Mouse (Mus musculus) forebrain, embryonic 13.5 days (tissue): ENCODE measurements around the gene B3gnt6. TPM values are rescaled to one million over a fixed set of nuclear protein-coding genes. Genes with fewer than 3 reads are reported as not detected.

Experiments used
- ATAC-seq: fragments of 200-750 bp; cut with Nextera tagmentation; 2 replicates; pipeline ENCODE4 v1.8.0; 2017
- H3K27ac ChIP-seq: fragments of 300-500 bp; sonication (generic); 2 replicates; pipeline ENCODE4 v1.5.1; 2015; ENCODE audit warnings: inconsistent platforms, mild to moderate bottlenecking, moderate library complexity
- H3K27me3 ChIP-seq: fragments of 300-500 bp; sonication (generic); 2 replicates; pipeline ENCODE4 v1.6.1; 2015; ENCODE audit warnings: mild to moderate bottlenecking, inconsistent platforms
- H3K36me3 ChIP-seq: fragments of 300-500 bp; sonication (generic); 2 replicates; pipeline ENCODE4 v1.6.1; 2015; ENCODE audit warnings: mild to moderate bottlenecking, inconsistent platforms; ENCODE audit not compliant: poor library complexity, severe bottlenecking
- H3K4me1 ChIP-seq: fragments of 300-500 bp; sonication (generic); 2 replicates; pipeline ENCODE4 v1.6.1; 2015; ENCODE audit warnings: inconsistent platforms
- H3K4me2 ChIP-seq: fragments of 300-500 bp; sonication (generic); 2 replicates; pipeline ENCODE4 v1.6.1; 2015; ENCODE audit warnings: inconsistent platforms, mild to moderate bottlenecking, moderate library complexity
- H3K4me3 ChIP-seq: fragments of 300-500 bp; sonication (generic); 2 replicates; pipeline ENCODE4 v1.5.1; 2015; ENCODE audit warnings: mild to moderate bottlenecking, inconsistent platforms
- H3K9ac ChIP-seq: fragments of 300-500 bp; sonication (generic); 2 replicates; pipeline ENCODE4 v1.6.1; 2015; ENCODE audit warnings: mild to moderate bottlenecking, inconsistent platforms
- H3K9me3 ChIP-seq: fragments of 300-500 bp; sonication (generic); replicated peaks from 2 replicates; pipeline ENCODE4 v1.6.1; 2016; ENCODE audit warnings: inconsistent platforms
- WGBS: fragments of 180-500 bp; shearing (Covaris S2); methylation state at CpG from one replicate; pipeline ENCODE4 v1.1.7; 2015; 5-methylcytosine and 5-hydroxymethylcytosine counted together
- polyA plus RNA-seq: library from polyadenylated mRNA; unstranded; fragments of >200 nt; fragmentation: Nextera tagmentation; extraction: Ambion mirVana; gene quantifications from 2 replicates; pipeline ENCODE4 v1.2.1, GENCODE M21; 2015

Gene B3gnt6
- polyA plus RNA-seq, 1 experiment from 2014 or later: 0.12 TPM

DNA sequence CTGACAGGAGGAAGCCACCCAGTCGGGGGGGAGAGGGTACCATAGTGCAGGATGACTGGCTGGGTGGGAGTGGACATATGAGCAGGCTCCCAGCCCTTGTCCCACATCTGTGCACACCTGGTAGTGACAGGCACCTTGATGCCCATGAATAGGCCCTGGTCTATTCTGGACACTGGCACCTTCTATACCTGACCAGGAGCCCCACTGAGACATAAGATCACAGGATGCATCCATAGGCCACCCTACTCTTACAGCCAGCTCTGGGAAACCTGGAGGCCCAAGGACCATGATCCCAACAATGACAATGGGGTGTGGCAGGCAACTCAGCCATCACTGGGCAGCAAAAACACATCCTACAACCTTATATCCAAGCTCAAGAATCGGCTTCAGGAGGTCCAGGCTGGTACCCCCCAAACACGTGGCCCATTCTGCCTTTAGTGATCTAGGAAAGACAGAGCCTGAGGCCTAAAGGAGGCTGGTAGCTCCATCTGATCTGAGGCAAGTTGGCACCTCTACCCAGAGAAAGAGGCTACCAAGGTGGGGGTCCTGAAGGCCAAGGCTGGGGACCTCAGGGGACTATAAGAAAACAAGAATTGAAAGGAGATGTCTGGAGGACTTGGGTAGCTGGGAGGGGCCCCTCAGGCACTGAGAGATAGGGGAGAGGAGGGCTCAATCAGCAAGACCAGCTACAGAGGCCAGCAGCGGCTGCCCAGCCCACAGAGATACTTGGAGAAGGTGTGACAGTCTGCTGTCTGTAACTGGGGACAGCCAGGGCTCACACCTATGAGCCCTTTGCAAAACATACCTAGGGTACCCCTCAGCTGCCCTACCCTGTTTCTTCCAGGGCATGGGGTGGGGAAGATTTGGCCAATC lies 24.2 kb downstream of the B3gnt6 start:
- Histone ChIP-seq H3K4me1 (peaks cover 24% of the 10 kb centered on the region), H3K4me3 (no peak overlapping the region), H3K9me3 (no peaks in the 10 kb centered on the region), H3K27me3 (peaks cover 30% of the 10 kb centered on the region), H3K27ac (no peak overlapping the region), H3K36me3 (no peaks in the 10 kb centered on the region), H3K9ac (no peak overlapping the region), H3K4me2 (no peak overlapping the region)
- 81% methylated on average over 4 of the region's 4 CpGs for WGBS
- ATAC-seq: no peak

GRCm38 (mm10) chr7:98173408-98173807 lies 25.9 kb downstream of the B3gnt6 start:
- H3K4me3 ChIP-seq: no peak overlapping the region
- H3K9me3 ChIP-seq: no peaks in the 10 kb centered on the region
- H3K9ac ChIP-seq: no peak overlapping the region
- WGBS: 73% methylated on average over 4 of the region's 4 CpGs
- H3K27ac ChIP-seq: no peak overlapping the region
- no peak for ATAC-seq
- H3K36me3 ChIP-seq: no peaks in the 10 kb centered on the region
- H3K4me2 ChIP-seq: no peak overlapping the region
- H3K4me1 ChIP-seq: peaks cover 21% of the 10 kb centered on the region
- H3K27me3 ChIP-seq: peaks cover 15% of the 10 kb centered on the region

DNA sequence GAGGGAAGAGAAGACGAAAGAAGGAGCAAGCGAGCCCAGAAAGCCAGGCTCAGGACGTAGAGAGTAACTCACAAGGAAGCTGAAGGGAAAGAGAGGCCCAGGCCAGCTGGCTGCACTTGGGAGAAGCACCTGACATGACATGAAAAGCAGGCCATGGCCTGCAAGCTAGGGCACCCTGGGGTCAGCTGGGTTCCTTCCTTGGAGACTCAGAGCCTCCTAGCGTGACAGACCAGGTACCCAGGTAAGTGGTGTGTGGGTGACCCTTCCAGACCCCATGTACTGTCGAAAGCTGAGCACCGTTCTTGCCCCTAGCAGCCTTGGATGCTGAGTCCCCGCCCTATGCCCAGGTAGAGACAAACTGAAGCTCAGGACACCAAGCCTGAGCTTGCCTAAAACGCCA lies 26.6 kb downstream of the B3gnt6 start:
- 87% methylated on average over 8 of the region's 8 CpGs for WGBS
- Histone ChIP-seq H3K9me3 (no peaks in the 10 kb centered on the region), H3K27me3 (peaks cover 15% of the 10 kb centered on the region), H3K27ac (no peak overlapping the region), H3K9ac (no peak overlapping the region), H3K4me3 (no peak overlapping the region), H3K4me2 (no peak overlapping the region), H3K36me3 (no peaks in the 10 kb centered on the region), H3K4me1 (peaks cover 16% of the 10 kb centered on the region)
- ATAC-seq: no peak

- H3K9me3 ChIP-seq: no peaks in the 10 kb centered on the region
Observed at GRCm38 (mm10) chr7:98171141-98172073, 27.9 kb downstream of the B3gnt6 start.

DNA sequence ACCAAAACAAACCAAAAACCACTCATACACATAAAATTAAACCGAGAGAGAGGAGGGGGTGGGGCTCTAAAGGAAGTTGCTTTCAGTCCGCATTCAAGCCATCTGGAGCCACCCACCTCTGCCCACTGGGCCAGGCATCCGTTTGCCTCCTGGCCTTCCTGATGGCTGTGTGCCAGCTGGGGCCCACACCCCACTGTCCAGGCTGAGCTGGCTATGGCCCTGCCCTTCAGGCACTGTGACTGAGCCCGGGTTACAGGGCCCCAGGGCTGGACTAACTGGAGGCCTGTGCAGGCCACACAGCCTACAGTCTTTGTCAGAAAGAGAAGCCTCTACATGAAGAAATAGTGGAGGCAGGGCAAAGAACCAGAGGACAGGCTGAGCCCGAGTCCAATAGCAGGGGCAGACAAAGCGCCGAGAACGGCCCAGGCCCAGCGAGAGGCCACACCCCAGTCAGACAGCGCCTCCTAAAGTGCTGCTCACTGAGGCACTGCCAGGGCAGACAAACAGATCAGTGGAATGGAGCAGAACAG lies 34.2 kb downstream of the B3gnt6 start:
- Histone ChIP-seq H3K36me3 (no peaks in the 10 kb centered on the region), H3K4me2 (no peak overlapping the region), H3K27ac (no peak overlapping the region; the same call in 1 of the 2 replicates), H3K4me1 (peaks cover 12% of the 10 kb centered on the region), H3K27me3 (0 out of 2 replicates have a peak, but pooled peaks cover 4% of the 10 kb centered on the region), H3K4me3 (no peak overlapping the region), H3K9me3 (no peaks in the 10 kb centered on the region), H3K9ac (no peak overlapping the region)
- 59% methylated on average over 10 of the region's 10 CpGs for WGBS
- no peak; the same call in 1 of the 2 replicates for ATAC-seq

More at GRCm38 (mm10) chr7:98171141-98172073, 27.9 kb downstream of the B3gnt6 start:
- Histone ChIP-seq H3K27me3 (peaks cover 6% of the 10 kb centered on the region), H3K4me1 (peaks cover 7% of the 10 kb centered on the region; the same call in 1 of the 2 replicates), H3K4me3 (no peak overlapping the region), H3K9ac (no peak overlapping the region), H3K36me3 (no peaks in the 10 kb centered on the region), H3K4me2 (no peak overlapping the region), H3K27ac (no peak overlapping the region)
- 65% methylated on average over 6 of the region's 6 CpGs for WGBS
- no peak; the same call in 1 of the 2 replicates for ATAC-seq

GRCm38 (mm10) chr7:98164382-98164998 lies 34.8 kb downstream of the B3gnt6 start:
- Histone ChIP-seq H3K9me3 (no peaks in the 10 kb centered on the region), H3K36me3 (no peaks in the 10 kb centered on the region), H3K4me1 (peaks cover 12% of the 10 kb centered on the region), H3K4me3 (no peak overlapping the region), H3K9ac (no peak overlapping the region), H3K27me3 (0 out of 2 replicates have a peak, but pooled peaks cover 4% of the 10 kb centered on the region), H3K27ac (no peak overlapping the region; the same call in 1 of the 2 replicates), H3K4me2 (no peak overlapping the region)
- no peak for ATAC-seq
- 83% methylated on average over 9 of the region's 9 CpGs for WGBS

DNA sequence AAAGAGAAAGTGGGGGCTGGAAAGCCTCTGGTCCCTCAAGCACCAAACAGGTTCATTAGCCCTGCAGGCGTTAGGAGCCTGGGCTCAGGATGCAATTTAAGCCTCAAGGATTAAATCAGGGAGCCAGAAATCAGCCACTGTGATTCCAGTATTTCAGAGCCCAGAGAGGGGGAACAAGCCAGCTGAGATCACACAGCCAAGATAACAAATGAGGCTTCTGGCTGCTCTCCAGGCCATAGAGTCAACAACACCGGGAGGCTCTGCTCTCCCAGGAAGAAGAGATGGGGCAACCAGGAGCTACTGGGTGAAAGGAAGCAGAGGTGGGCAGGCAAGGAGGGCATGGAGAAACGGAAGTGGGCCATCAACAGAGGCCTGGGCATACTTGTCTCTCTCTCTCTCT lies 35.6 kb downstream of the B3gnt6 start:
- no peaks in the 10 kb centered on the region for H3K36me3 ChIP-seq
- H3K27me3 ChIP-seq: 0 out of 2 replicates have a peak, but pooled peaks cover 4% of the 10 kb centered on the region
- 43% methylated on average over 3 of the region's 3 CpGs for WGBS
- no peak overlapping the region for H3K9ac ChIP-seq
- no peak overlapping the region for H3K4me2 ChIP-seq
- no peak overlapping the region for H3K27ac ChIP-seq
- no peak overlapping the region for H3K4me3 ChIP-seq
- peaks cover 12% of the 10 kb centered on the region for H3K4me1 ChIP-seq
- H3K9me3 ChIP-seq: no peaks in the 10 kb centered on the region
- no peak for ATAC-seq

DNA sequence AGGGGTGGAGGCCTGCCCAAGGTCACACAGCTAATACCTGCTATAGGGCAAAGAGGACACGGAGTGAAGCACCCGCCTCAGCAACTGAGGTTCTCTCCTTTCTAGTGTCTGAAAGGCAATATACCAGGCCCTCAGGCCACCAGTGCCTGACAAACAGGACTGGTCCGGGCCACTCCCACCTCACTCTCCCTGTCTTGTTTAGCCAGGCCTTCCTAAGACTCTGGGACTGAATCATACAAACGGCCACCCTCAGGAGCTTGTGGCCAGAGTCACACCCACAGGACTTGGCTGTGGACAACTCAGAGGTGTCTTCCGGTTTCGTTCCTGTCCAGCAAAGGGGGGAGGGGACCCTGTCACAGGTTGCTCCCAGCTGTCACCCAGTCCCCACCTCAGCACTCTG lies 37.0 kb downstream of the B3gnt6 start:
- peaks cover 22% of the 10 kb centered on the region for H3K4me1 ChIP-seq
- no peaks in the 10 kb centered on the region for H3K9me3 ChIP-seq
- H3K9ac ChIP-seq: no peak overlapping the region
- no peak overlapping the region for H3K4me3 ChIP-seq
- H3K27me3 ChIP-seq: 0 out of 2 replicates have a peak, but pooled peaks cover 4% of the 10 kb centered on the region
- ATAC-seq: no peak
- no peaks in the 10 kb centered on the region for H3K36me3 ChIP-seq
- H3K4me2 ChIP-seq: no peak overlapping the region
- H3K27ac ChIP-seq: no peak overlapping the region
- WGBS: 82% methylated on average over 6 of the region's 6 CpGs

DNA sequence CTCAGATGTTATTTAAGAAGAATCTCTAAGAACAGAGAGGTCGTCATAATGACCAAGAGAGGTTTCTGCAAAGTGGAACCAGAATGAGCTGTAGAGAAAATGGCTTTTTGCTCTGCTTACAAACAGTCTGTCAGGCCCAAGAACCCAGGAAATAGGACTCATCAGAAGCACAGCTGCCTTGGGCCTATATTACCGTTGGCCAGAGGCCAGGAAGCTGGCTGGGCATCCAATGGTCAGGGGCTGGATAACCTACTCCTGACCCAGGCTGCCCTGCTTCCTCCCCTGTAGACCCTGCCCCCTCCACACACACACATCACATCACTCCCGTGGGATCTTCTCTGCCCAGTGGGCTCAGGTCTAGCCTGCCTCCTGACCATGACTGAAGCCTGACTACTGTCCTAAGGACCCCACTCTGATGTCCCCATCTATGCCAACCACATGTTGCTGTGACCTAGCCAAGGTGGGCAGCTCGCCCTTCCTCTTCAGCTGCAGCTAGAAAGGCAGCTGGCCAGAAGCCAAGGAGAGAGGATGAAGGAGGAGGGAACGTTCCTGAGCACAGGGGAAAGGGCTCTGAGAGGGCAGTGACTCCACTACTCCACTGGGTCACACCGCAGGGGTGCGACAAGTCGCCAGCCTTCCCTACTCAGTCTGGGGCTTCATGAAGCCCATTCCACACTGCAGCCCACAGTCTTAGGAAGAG lies 39.1 kb downstream of the B3gnt6 start:
- Histone ChIP-seq H3K9ac (no peak overlapping the region), H3K4me3 (no peak overlapping the region), H3K4me1 (peaks cover 32% of the 10 kb centered on the region), H3K4me2 (no peak overlapping the region), H3K36me3 (no peaks in the 10 kb centered on the region), H3K27ac (no peak overlapping the region), H3K9me3 (no peaks in the 10 kb centered on the region), H3K27me3 (0 out of 2 replicates have a peak, but pooled peaks cover 4% of the 10 kb centered on the region)
- WGBS: 59% methylated on average over 8 of the region's 8 CpGs
- no peak for ATAC-seq

- no peaks in the 10 kb centered on the region for H3K9me3 ChIP-seq
- 59% methylated on average over 8 of the region's 8 CpGs for WGBS
- no peak overlapping the region for H3K27ac ChIP-seq
- no peak overlapping the region for H3K4me2 ChIP-seq
- no peak overlapping the region for H3K4me3 ChIP-seq
- H3K4me1 ChIP-seq: peaks cover 24% of the 10 kb centered on the region; the same call in 1 of the 2 replicates
- no peaks in the 10 kb centered on the region for H3K36me3 ChIP-seq
- H3K9ac ChIP-seq: no peak overlapping the region
- no peak for ATAC-seq
- H3K27me3 ChIP-seq: 0 out of 2 replicates have a peak, but pooled peaks cover 4% of the 10 kb centered on the region
Observed at GRCm38 (mm10) chr7:98158481-98158880, 40.8 kb downstream of the B3gnt6 start.
